8 mouse cellular contexts compared by ENCODE assay signal in genomic region chr14:54875844-54876538, GRCm38 (mm10). TPM values are rescaled to one million over a fixed set of nuclear protein-coding genes. Genes with fewer than 3 reads are reported as not detected.
A peak's percentile ranks its signal among the peaks of the same experiment; 100 is the strongest.
DNase-seq lines count a peak whose midpoint lies in the region; ATAC-seq and TF ChIP-seq lines count a peak whose summit lies in the region.

No protein-coding gene starts in this region.

- no peaks in the 10 kb centered on the region for H3K9me3 ChIP-seq in hindbrain, embryonic 16.5 days (ENCODE audit: control insufficient read depth, low read length)
- no peaks in the 10 kb centered on the region for H3K9me3 ChIP-seq in lung, embryonic 16.5 days (ENCODE audit: control insufficient read depth, low read length)
- no peaks in the 10 kb centered on the region for H3K9me3 ChIP-seq in stomach, embryonic 15.5 days

- no peaks in the 10 kb centered on the region for H3K36me3 ChIP-seq in hindbrain, embryonic 16.5 days (ENCODE audit: control insufficient read depth, insufficient read depth, low read length)
- H3K36me3 ChIP-seq in lung, embryonic 16.5 days (ENCODE audit: control insufficient read depth, insufficient read depth, low read length) = no peaks in the 10 kb centered on the region
- H3K36me3 ChIP-seq in stomach, embryonic 15.5 days = no peaks in the 10 kb centered on the region

- H3K9ac ChIP-seq in hindbrain, embryonic 16.5 days (ENCODE audit: low read depth, low read length) = peak overlapping the region; percentile 97
- peak overlapping the region; percentile 80 for H3K9ac ChIP-seq in lung, embryonic 16.5 days (ENCODE audit: low read length)
- peak overlapping the region; percentile 71 for H3K9ac ChIP-seq in stomach, embryonic 15.5 days

- no peaks in the 10 kb centered on the region for H3K27me3 ChIP-seq in cerebellum, adult 2 months (ENCODE audit: control insufficient read depth, insufficient read depth, low read length)
- H3K27me3 ChIP-seq in hindbrain, embryonic 16.5 days (replicated peaks; ENCODE audit: control insufficient read depth, insufficient read depth, low read length) = no peaks in the 10 kb centered on the region
- peaks cover 2% of the 10 kb centered on the region; the same call in 1 of the 2 replicates for H3K27me3 ChIP-seq in lung, embryonic 16.5 days (ENCODE audit: control insufficient read depth, insufficient read depth, low read depth, low read length)
- no peaks in the 10 kb centered on the region for H3K27me3 ChIP-seq in stomach, embryonic 15.5 days (replicated peaks)

- WGBS in cerebellum, adult 2 months = 1% methylated on average over 36 of the region's 36 CpGs
- WGBS in hindbrain, embryonic 16.5 days = 2% methylated on average over 36 of the region's 36 CpGs
- 2% methylated on average over 36 of the region's 36 CpGs for WGBS in lung, embryonic 16.5 days
- WGBS in stomach, embryonic 15.5 days = 5% methylated on average over 36 of the region's 36 CpGs

- peak overlapping the region; percentile 91 for H3K4me2 ChIP-seq in hindbrain, embryonic 16.5 days (ENCODE audit: low read length)
- H3K4me2 ChIP-seq in lung, embryonic 16.5 days (ENCODE audit: low read depth, low read length) = peak overlapping the region; percentile 100
- H3K4me2 ChIP-seq in stomach, embryonic 15.5 days = peak overlapping the region; percentile 89

- TF ChIP-seq CTCF in cerebellum, adult 2 months (IDR thresholded peaks at IDR 0.05; ENCODE audit: borderline replicate concordance, insufficient read depth, low read depth, low read length) = no peak

- no peaks in the 10 kb centered on the region for H3K4me1 ChIP-seq in cerebellum, adult 2 months (ENCODE audit: control insufficient read depth, insufficient read depth, low read length)
- H3K4me1 ChIP-seq in hindbrain, embryonic 16.5 days (ENCODE audit: control insufficient read depth, insufficient read depth, low read depth, low read length) = peaks cover 9% of the 10 kb centered on the region
- H3K4me1 ChIP-seq in lung, embryonic 16.5 days (replicated peaks; ENCODE audit: control insufficient read depth, insufficient read depth, low read length) = peaks cover 11% of the 10 kb centered on the region; the same call in 1 of the 2 replicates
- H3K4me1 ChIP-seq in stomach, embryonic 15.5 days = no peaks in the 10 kb centered on the region

- H3K27ac ChIP-seq in cerebellum, adult 2 months (ENCODE audit: insufficient read depth, low read length) = peak overlapping the region; percentile 96
- H3K27ac ChIP-seq in hindbrain, embryonic 16.5 days (ENCODE audit: low read depth, low read length) = peak overlapping the region; percentile 96
- H3K27ac ChIP-seq in lung, embryonic 16.5 days (ENCODE audit: low read length) = peak overlapping the region; percentile 69; the same call in 1 of the 2 replicates
- H3K27ac ChIP-seq in stomach, embryonic 15.5 days = peak overlapping the region; percentile 85

- ATAC-seq in hindbrain, embryonic 16.5 days = peak; percentile 56
- peak; percentile 36 for ATAC-seq in lung, embryonic 16.5 days (ENCODE audit: low read depth)
- ATAC-seq in stomach, embryonic 15.5 days (ENCODE audit: insufficient read depth, low FRiP score, low read depth) = peak; percentile 33

- H3K4me3 ChIP-seq in cerebellum, adult 2 months (replicated peaks; ENCODE audit: insufficient read depth, low read depth, low read length) = peak overlapping the region; percentile 81
- peak overlapping the region; percentile 83 for H3K4me3 ChIP-seq in hindbrain, embryonic 16.5 days (ENCODE audit: low read length)
- peak overlapping the region; percentile 86 for H3K4me3 ChIP-seq in lung, embryonic 16.5 days (ENCODE audit: low read length)
- H3K4me3 ChIP-seq in stomach, embryonic 15.5 days (replicated peaks) = peak overlapping the region; percentile 83

- no peak for DNase-seq in cerebellum, adult 2 months
- no peak for DNase-seq in cerebellum, adult 11-12 months
- peak; percentile 33 for DNase-seq in thymus, postnatal 0 days (ENCODE audit: low spot score)
- DNase-seq in thymus, postnatal 25 days = no peak
- no peak for DNase-seq in urinary bladder, postnatal 36 days (ENCODE audit: low spot score in 2 of 2)

- TF ChIP-seq POLR2A in cerebellum, adult 2 months (IDR thresholded peaks at IDR 0.05; ENCODE audit: borderline replicate concordance, insufficient read depth, low read length) = no peak

RNA-seq across cellular contexts. Expression of gene Ppp1r3e, which starts 1.4 kb away (rescaled TPM):
- 21.6 and 22.1 TPM in 2 replicates for polyA plus RNA-seq in cerebellum, adult 2 months (2012; rRNA removed)
- polyA plus RNA-seq in thymus, postnatal 0 days (2015; fragmentation: Nextera tagmentation; extraction: Ambion mirVana) = 1.8 and 2.2 TPM in 2 replicates
- polyA plus RNA-seq in hindbrain, embryonic 16.5 days (2015; fragmentation: Nextera tagmentation; extraction: Ambion mirVana) = 4.1 and 5.3 TPM in 2 replicates
- 1.5 and 1.6 TPM in 2 replicates for polyA plus RNA-seq in lung, embryonic 16.5 days (2015; fragmentation: Nextera tagmentation; extraction: Ambion mirVana)
- polyA plus RNA-seq in stomach, embryonic 15.5 days (2015; fragmentation: Nextera tagmentation; extraction: Ambion mirVana) = 2.4 and 2.7 TPM in 2 replicates

RNA-seq across cellular contexts. Expression of gene Homez, which starts 5.2 kb away (rescaled TPM):
- polyA plus RNA-seq in cerebellum, adult 2 months (2012; rRNA removed) = 12.0 and 12.4 TPM in 2 replicates
- polyA plus RNA-seq in thymus, postnatal 0 days (2015; fragmentation: Nextera tagmentation; extraction: Ambion mirVana) = 7.2 and 8.8 TPM in 2 replicates
- polyA plus RNA-seq in hindbrain, embryonic 16.5 days (2015; fragmentation: Nextera tagmentation; extraction: Ambion mirVana) = 11.2 and 12.9 TPM in 2 replicates
- polyA plus RNA-seq in lung, embryonic 16.5 days (2015; fragmentation: Nextera tagmentation; extraction: Ambion mirVana) = 10.2 and 13.2 TPM in 2 replicates
- polyA plus RNA-seq in stomach, embryonic 15.5 days (2015; fragmentation: Nextera tagmentation; extraction: Ambion mirVana) = 8.4 and 10.6 TPM in 2 replicates

RNA-seq across cellular contexts. Expression of gene Bcl2l2, which starts 7.2 kb away (rescaled TPM):
- polyA plus RNA-seq in cerebellum, adult 2 months (2012; rRNA removed) = 113 TPM in 2 replicates
- polyA plus RNA-seq in thymus, postnatal 0 days (2015; fragmentation: Nextera tagmentation; extraction: Ambion mirVana) = 1.5 and 1.7 TPM in 2 replicates
- polyA plus RNA-seq in hindbrain, embryonic 16.5 days (2015; fragmentation: Nextera tagmentation; extraction: Ambion mirVana) = 4.8 and 5.9 TPM in 2 replicates
- 3.4 and 4.2 TPM in 2 replicates for polyA plus RNA-seq in lung, embryonic 16.5 days (2015; fragmentation: Nextera tagmentation; extraction: Ambion mirVana)
- 4.2 and 4.3 TPM in 2 replicates for polyA plus RNA-seq in stomach, embryonic 15.5 days (2015; fragmentation: Nextera tagmentation; extraction: Ambion mirVana)

RNA-seq across cellular contexts. Expression of gene Gm20521, which starts 7.2 kb away (rescaled TPM):
- 0.34 TPM in 1 of 2 replicates, not detected in the other for polyA plus RNA-seq in cerebellum, adult 2 months (2012; rRNA removed)
- polyA plus RNA-seq in thymus, postnatal 0 days (2015; fragmentation: Nextera tagmentation; extraction: Ambion mirVana) = 1.2 TPM in 1 of 2 replicates, not detected in the other
- 0.14 TPM in 1 of 2 replicates, not detected in the other for polyA plus RNA-seq in hindbrain, embryonic 16.5 days (2015; fragmentation: Nextera tagmentation; extraction: Ambion mirVana)
- not detected in 2 replicates for polyA plus RNA-seq in lung, embryonic 16.5 days (2015; fragmentation: Nextera tagmentation; extraction: Ambion mirVana)
- 0.19 and 0.53 TPM in 2 replicates for polyA plus RNA-seq in stomach, embryonic 15.5 days (2015; fragmentation: Nextera tagmentation; extraction: Ambion mirVana)

RNA-seq across cellular contexts. Expression of gene Pabpn1, which starts 16.3 kb away (rescaled TPM):
- polyA plus RNA-seq in cerebellum, adult 2 months (2012; rRNA removed) = 413 and 433 TPM in 2 replicates
- 91.7 and 109 TPM in 2 replicates for polyA plus RNA-seq in thymus, postnatal 0 days (2015; fragmentation: Nextera tagmentation; extraction: Ambion mirVana)
- 127 and 130 TPM in 2 replicates for polyA plus RNA-seq in hindbrain, embryonic 16.5 days (2015; fragmentation: Nextera tagmentation; extraction: Ambion mirVana)
- polyA plus RNA-seq in lung, embryonic 16.5 days (2015; fragmentation: Nextera tagmentation; extraction: Ambion mirVana) = 89.1 and 92.8 TPM in 2 replicates
- polyA plus RNA-seq in stomach, embryonic 15.5 days (2015; fragmentation: Nextera tagmentation; extraction: Ambion mirVana) = 111 and 113 TPM in 2 replicates

Comparison
In these comparisons a context has a peak if more than half of its experiments do, and no peak if none do; other contexts are left out.
1. RNA of gene Bcl2l2, which starts 7.2 kb away (polyA plus RNA-seq): 113 TPM in cerebellum, adult 2 months; 4.8 to 5.9 TPM in hindbrain, embryonic 16.5 days, 4.2 to 4.3 TPM in stomach, embryonic 15.5 days, 3.4 to 4.2 TPM in lung, embryonic 16.5 days and 1.5 to 1.7 TPM in thymus, postnatal 0 days; every median in the first group is over 10 times any median in the second.
2. Peak in every context shown above with its lines, with median percentiles within 50 percentile points of each other: H3K27ac ChIP-seq, H3K4me3 ChIP-seq, ATAC-seq, H3K4me2 ChIP-seq and H3K9ac ChIP-seq.